Mouse (Mus musculus) C2C12 (cell line): Measurements from ENCODE around the gene Prss38.

Experiments
- CTCF ChIP-seq: IDR thresholded peaks from one replicate; pipeline ENCODE4 v1.5.1; 2011; ENCODE audit not compliant: control insufficient read depth, insufficient read depth, insufficient read length
- MAX ChIP-seq: IDR thresholded peaks from one replicate; pipeline ENCODE4 v1.6.1; 2011; ENCODE audit warnings: mild to moderate bottlenecking, control low read depth
- USF1 ChIP-seq: IDR thresholded peaks from one replicate; pipeline ENCODE4 v1.6.1; 2011; ENCODE audit warnings: low read depth, mild to moderate bottlenecking, control low read depth, moderate library complexity

GRCm38 (mm10) chr11:59364007-59364406, 11.4 kb downstream of the Prss38 start:
- TF ChIP-seq USF1 (no peak), MAX (no peak), CTCF (no peak)
